Mouse (Mus musculus) erythroid progenitor cell, adult 5-6 weeks (primary cell): ENCODE results near the gene Hadha. TPM values are rescaled to one million over a fixed set of nuclear protein-coding genes. Genes with fewer than 3 reads are reported as not detected.

Experiments used
- ATAC-seq: replicated peaks from 2 replicates; pipeline ENCODE4 v1.8.0; 2016; ENCODE audit warnings: moderate number of reproducible peaks, mild to moderate bottlenecking, moderate TSS enrichment, inconsistent platforms; ENCODE audit not compliant: poor library complexity, low FRiP score, severe bottlenecking
- total RNA-seq, 2 experiments: library from RNA; stranded (forward) in 1 of 2; stranded (reverse) in 1 of 2; fragments of 150-400 nt in 1 of 2; fragments of 186-747, 209-891 nt in 1 of 2; gene quantifications; 2 replicates each; pipeline versions ENCODE4 v1.2.3 to v1.2.4; 2015 to 2017; ENCODE audit warnings: low replicate concordance in 2 of 2

The Hadha gene
- total RNA-seq, 2 experiments from 2014 or later = 40.7 to 215 TPM

DNA sequence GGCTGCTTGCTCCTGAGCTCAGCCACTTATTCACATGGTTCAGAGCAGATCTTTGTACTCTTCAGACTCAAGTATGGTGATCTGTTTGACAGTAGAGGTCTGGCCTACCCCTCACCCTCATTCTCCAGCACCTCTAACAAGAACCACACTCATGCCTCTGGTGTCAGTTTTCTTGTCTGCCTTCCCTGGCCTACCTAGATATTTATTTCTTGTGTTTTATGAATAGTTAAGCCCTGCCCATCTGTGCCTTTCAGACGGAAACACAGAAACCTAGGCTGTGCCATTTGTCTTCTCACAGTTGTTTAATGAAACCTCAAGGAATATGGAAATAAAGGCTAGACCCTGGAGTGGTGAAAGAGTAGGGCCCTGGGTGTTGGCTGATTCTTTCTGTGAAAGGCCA lies 36.9 kb downstream of the Hadha start:
- no peak for ATAC-seq

DNA sequence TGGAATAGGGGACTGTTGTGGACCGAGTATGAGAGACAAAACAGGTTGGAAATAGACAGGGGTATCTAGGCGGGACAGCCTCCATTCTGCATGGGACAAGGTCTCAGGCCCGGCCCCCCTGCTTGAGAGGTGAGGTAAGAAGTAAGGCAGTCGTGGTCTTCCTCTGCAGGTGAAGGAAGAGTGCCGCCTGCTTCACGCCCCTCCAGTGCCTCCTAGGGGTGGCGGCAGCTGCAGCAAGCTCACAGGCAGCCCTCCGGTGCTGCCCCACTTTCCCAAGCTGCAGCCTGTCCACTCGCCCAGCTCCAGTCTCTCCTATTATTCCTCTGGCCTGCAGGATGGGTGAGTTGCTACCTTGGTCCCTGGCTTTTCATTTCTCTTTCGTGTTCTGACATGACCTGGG lies 39.2 kb downstream of the Hadha start:
- ATAC-seq = no peak

GRCm38 (mm10) chr5:30114761-30115140 lies 40.2 kb downstream of the Hadha start:
- no peak for ATAC-seq

DNA sequence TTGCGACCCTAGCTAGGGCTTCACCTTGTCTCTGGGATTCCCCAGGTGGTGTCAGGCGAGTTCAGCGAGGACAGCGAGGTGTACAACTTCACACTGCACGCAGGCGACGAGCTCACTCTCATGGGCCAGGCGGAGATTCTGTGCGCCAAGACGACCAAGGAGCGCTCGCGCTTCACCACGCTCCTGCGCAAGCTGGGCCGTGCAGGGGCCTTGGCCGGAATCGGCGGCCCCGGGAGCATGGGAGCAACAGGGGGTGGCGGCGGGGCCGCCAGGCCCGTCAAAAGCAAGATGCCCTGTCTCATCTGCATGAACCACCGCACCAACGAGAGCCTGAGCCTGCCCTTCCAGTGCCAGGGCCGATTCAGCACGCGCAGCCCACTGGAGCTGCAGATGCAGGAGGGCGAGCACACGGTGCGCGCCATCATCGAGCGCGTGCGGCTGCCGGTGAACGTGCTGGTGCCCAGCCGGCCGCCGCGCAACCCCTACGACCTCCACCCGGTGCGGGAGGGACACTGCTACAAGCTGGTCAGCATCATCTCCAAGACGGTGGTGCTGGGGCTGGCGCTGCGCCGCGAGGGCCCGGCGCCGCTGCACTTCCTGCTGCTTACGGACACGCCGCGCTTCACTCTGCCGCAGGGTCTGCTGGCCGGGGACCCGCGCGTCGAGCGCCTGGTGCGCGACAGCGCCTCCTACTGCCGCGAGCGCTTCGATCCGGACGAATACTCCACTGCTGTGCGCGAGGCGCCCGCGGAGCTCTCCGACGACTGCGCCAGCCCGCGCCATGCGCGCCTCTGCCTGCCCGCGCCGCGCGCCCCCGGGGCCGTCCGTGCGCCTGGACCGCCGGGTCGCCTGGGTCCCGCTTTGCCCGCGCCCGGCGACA lies 40.8 kb downstream of the Hadha start:
- no peak for ATAC-seq

DNA sequence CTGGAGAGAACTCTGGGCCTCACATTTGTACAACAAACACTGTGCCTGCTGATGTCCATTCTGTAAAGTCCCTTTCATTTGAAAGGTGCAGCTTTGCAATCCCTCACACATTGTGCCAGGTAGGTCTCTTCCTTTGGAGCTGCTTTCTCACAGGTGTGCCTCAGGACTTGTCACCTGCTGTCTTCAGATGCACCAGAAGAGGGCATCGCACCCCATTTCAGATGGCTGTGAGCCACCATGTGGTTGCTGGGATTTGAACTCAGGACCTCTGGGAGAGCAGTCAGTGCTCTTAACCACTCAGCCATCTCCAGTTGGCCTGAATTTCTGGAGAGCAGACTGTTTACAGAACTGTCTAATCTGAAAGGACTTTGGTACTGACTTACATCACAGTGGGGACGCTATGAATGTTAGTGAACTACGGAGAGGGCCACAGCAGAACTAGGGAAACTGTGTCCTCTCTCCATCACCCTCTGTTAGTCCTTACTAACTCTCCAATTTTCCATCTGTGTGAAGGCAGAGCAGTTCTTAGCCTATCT lies 42.4 kb downstream of the Hadha start:
- ATAC-seq = no peak

- no peak for ATAC-seq
These were observed 43.2 kb downstream of the Hadha start for GRCm38 (mm10) chr5:30111771-30112170.

GRCm38 (mm10) chr5:30111126-30111525 lies 43.8 kb downstream of the Hadha start:
- ATAC-seq = no peak

DNA sequence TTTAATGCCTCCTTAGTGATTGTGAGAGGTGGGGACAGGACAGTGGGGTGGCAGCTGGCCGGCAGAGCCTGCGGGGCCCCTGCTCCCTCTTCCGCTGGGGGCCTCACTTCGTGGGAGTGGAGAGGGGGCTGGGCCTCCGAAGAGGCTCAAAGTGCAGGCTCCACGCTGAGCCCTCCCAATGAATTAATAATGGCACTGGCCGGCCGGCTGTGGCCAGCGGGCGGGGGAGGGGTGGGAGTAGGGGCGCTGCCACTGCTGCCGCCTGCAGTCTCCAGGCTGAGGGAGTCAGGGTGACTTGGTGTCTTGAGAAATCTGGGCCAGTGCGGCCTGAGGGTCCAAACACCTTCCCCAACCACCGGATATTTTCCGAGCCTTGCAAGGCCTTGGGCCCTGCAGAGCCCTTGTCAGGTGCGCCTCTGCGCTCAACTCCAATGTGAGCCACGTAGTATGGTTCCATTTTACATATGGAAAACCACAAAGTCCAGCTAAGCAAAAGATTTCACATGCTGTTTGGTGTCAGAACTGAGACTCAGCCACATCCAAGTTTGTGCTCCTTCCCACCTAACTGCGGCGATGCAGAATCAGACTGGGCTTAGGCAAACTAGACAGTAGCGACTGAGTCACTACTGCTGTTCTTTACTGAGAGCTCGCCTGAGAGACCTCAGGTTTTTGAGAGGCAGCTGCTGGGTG lies 44.4 kb downstream of the Hadha start:
- ATAC-seq = no peak

GRCm38 (mm10) chr5:30109899-30110298 lies 45.1 kb downstream of the Hadha start:
- ATAC-seq = no peak

DNA sequence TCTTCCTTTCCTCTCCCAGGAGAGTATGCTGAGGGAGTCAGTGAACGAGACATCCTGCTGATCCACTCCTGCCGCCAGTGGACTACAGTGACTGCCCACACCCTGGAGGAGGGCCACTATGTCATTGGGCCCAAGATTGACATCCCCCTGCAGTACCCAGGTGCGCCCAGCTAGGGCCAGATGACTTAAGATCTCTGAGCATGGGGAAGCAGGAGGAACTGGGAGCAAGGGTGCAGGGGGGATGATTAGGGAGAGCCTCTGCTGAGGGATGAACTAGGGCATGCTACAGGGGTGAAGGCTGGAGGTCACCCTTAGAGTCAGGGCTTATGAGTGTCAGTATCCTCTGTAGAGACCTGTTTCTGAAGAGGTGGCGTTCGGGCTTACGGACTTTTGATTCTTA lies 46.7 kb downstream of the Hadha start:
- ATAC-seq = no peak

- no peak for ATAC-seq
These were observed 47.3 kb downstream of the Hadha start for GRCm38 (mm10) chr5:30107611-30108041.

GRCm38 (mm10) chr5:30107186-30107585 lies 47.8 kb downstream of the Hadha start:
- ATAC-seq = no peak

DNA sequence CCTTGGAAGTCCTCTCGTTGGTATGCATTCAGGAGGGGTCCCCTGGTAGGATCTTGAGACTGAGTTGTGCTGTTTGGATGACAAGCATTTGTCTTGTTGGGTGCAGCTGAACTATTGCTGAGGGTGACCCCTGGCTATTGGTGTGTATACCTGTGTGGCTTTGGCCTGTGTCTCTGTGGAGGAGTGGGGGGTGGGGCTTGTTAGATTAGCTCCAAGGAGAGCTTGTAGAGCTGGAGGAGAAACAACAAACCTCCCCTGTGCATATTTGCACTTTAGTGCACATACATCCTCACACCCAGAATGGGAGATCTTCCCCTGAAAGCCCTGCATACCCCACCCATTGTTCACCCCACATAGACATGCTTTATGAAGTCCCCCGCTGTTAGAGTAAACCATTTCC lies 48.2 kb downstream of the Hadha start:
- no peak for ATAC-seq

DNA sequence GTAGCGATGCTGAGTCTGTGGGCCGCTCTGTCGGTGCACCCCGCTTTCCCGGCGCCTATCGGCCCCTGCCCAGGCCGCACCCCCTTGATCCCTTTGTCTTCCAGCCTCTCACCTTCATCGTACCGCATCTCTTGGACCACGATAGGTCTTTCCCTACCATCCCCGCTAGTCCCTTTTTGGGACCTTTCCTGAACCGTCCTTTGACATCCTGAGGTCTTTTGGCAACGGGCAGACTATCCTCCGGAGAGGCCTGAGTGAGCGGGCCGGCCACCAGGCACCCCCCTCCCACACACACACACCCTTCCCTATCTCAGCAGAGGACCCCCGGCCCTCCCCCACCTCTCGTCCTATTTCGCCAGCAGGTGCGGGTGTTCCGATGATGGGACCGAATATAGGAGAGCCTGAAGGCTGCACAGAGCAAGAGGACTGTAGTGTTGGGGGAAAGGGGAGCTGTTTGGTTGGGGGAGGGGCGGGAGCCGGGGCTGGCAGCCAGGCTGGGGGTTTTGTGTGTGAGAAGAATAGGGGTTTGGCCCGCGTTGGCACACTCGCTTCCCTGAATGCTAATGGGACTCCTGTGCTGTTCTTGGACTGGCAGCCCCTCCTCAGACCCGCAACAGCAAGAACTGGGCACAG lies 49.2 kb downstream of the Hadha start, which contains the start of gene 3110082J24Rik:
Gene 3110082J24Rik (minus strand): TSS at position 419 of the 633 bp plus-strand sequence.
- ATAC-seq = no peak

DNA sequence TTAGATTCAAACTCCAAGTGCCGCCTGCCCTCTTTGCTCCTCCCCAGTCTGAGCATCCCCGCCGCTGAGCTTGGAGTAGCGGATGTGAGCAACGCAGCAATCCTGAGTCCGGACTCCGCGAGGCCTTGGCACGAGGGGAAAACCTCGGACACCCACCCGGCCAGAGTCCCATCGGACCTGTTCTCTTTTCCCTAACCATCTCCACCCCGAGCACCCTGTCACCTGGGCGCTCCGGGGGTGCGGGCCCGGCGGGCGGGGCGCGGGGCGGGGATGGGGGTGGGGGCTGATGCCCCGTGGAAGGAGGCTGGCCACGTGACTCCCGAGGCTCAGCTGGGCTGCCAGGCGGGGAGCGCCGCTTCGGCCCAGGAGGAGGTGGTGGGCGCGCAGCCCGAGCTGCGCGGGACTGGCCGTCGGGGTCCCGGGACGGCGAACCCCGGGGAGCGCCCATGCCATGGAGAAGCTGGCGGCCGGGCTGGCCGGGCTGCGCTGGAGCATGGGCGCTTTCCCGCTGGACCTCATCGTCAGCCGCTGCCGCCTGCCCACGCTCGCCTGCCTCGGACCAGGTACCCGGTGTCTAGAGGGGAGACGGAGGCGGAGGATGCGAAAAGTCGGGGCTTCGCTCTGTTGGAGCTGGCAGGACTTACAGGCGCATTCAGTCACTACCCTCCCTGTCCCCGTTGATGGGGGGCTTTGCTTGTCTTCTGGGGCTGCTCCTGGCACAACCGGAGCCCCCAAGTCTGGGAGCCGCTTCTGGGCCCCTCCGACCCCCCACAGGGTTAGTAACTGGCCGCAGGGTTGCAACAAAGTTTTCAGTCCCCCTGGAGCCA lies 49.9 kb downstream of the Hadha start, which contains the start of gene Garem2:
Gene Garem2 (plus strand): TSS at position 321 of the 827 bp plus-strand sequence.
- no peak for ATAC-seq

- ATAC-seq = no peak
These were observed 50.6 kb downstream of the Hadha start for GRCm38 (mm10) chr5:30104339-30104738.

DNA sequence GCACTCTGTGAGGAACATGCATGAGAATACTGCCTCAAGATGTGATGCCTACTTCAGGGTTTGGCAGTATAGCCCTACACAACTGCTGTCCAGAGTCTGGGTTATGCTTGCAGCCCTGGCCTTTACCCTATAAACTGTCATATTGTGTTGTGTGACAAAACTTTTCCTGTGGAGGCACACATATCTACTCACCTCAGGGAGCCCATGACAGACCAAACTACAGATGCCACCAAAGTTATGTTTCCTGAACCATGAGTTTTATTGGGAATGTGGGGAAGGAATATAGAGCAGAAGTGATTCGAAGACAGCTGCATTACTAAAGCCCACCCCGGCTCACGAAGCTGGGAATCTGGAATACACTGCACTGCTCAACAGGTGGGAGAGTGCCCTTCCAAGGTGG lies 51.6 kb downstream of the Hadha start:
- no peak for ATAC-seq

GRCm38 (mm10) chr5:30098260-30098659 lies 56.7 kb downstream of the Hadha start:
- no peak for ATAC-seq

DNA sequence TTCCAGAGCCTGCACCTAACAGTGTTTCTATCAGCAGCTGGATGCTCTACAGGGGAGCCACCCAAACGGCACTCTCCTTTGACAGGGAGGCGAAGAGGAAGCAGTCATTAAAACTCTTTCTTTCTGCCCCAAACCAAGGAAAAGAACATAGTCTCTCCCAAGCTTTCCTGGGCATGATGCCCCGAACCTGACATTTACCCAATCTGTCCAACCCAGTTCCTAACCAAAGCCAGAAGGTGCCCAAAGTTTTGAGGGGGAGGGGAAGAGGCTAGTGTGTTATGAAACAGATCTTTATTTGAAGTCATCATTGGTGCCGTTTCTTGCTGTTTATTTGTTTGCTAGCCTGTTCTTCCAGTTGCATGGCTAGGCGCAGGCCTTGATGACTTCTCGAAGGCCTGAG lies 59.2 kb downstream of the Hadha start:
- ATAC-seq = no peak
